Mouse (Mus musculus) Muller cell, postnatal 12 days (primary cell): ENCODE results near the gene Cdk2ap1.
"Not testable (repeated sequence)": the region's sequence is repeated elsewhere in the genome, so short reads cannot be mapped to it uniquely, and the experiment has no call there.

Experiments used
- DNase-seq: peaks from one replicate; pipeline ENCODE4 v3.0.0-alpha.2; 2015; ENCODE audit errors: inconsistent ontology term

Cdk2ap1 gene

DNA sequence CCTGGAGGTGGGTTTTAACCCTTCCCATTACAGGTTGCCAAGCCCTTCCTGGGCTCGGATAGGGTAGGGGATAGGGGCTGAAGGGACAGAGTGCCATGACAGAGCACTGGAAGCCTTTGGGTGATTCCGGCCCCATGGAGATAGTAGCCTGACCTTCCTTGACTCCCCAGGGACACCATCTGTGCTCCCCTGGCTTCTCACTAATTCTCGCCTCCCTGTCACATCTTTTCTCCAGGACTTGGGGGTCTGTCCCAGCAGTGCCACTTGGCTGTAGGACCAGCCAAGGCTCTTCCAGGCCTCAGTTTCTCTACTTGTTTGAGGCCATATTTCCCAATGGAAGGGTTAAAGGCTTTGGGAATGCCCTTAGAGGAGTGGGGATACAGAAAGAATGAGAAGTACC lies 11.3 kb downstream of the Cdk2ap1 start:
- DNase-seq = no peak

- peak; percentile 96 for DNase-seq
These were observed 11.7 kb downstream of the Cdk2ap1 start for GRCm38 (mm10) chr5:124351111-124351560.

DNA sequence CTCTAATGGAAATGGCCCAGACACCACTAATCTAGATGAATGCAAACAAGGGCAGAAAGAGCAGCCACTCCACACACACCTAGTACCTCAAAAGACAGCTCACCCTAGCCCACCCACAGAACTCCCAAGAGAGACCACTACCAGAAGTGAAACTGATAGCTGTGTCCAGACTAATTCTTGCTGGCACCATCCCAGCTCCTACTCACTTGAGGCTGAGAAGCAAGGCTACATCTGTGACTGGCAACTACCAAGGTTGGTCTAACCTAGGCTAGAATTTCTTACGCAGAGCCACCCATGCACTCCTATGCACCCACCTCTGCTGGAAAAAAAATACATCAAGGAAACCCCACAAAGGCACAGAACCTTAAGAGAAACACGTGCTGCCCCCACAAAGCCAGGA lies 12.5 kb downstream of the Cdk2ap1 start:
- no peak for DNase-seq

- DNase-seq = no peak
These were observed 13.7 kb downstream of the Cdk2ap1 start for GRCm38 (mm10) chr5:124349196-124349595.

- no peak for DNase-seq
These were observed 20.0 kb downstream of the Cdk2ap1 start for GRCm38 (mm10) chr5:124342897-124343296.

DNA sequence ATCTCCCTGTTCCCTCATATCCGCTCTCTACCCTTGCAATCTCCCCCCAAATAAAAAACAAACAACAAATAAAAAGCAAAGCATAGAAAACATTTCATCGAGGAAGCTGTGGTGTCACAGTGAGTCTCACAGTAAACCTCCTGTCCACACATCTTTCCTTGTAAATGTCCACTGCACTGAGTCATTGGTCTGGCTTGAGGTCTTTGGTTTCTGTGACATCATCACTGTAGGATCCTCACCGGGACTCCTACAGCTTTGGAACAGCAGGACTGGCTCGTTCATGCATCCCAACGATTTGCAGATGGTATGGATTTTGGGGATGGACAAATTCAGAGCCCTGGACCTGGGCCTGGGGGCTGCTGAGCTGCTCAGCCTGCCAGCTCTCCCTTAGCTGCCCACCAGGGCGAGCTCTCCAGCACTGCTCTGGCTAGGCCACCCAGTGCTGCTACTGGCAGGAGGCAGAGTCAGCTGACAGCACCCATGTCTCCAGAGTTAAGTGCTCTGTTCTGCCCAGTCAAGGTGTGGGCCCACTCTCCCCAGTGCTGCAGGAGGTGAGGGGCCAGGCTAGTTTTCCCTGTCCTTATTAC lies 21.0 kb downstream of the Cdk2ap1 start:
- peak; percentile 51 for DNase-seq

DNA sequence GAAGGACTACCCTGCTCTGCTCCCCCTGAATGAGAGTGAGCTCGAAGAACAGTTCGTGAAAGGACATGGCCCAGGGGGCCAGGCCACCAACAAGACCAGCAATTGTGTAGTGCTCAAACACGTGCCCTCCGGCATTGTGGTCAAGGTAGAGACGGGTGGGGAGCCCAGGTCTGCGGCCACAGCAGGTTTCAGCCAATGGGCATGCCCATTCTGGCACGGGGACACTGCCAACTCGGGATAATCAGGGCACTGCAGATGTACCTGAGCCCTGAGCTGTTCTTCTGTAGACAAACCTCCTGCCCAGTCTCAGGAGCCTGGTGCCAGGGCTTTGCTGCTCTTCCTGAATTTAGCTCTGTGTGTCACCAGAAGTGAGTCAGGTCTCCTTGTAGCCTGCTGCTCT lies 24.1 kb downstream of the Cdk2ap1 start:
- DNase-seq = no peak

DNA sequence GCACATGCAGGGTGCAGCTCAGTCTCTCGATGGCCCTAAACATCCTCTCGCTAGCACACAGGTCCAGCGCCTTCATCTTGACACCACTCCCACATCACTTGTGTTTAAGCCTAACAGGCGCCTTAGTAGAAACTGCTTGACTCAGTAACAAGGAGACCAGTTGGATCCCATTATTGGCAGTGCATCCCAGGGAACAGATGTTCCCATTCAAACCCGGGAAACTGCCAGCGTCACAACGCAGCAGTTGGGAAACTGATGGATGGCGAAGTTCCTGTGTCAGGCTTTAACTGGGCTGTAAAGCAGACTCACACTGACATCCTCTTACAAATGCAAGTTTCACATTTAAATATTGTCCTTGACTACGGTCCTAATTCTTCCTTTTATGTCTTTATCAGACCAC lies 25.0 kb downstream of the Cdk2ap1 start:
- DNase-seq = no peak

DNA sequence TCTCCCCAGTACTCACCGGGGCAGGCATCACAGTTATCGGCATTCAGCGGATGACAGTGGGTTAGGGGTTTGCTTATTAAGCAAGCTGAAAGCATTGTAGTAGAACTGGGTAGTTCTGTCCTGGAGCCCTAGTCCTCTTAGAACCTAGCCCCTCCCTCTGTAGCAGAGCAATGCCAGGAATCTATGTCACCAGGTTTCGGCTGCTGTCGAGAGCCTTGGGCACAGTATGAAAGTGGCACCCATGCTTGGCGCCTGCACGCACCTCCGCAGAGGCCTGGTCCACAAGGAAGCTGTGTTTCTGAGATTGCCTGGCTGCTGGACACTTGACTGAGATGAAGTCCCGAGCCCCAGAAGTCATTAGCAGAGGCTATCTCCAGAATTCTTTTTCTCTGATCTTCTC lies 25.8 kb downstream of the Cdk2ap1 start:
- DNase-seq = peak; percentile 51

- peak; percentile 92 for DNase-seq
These were observed 28.5 kb downstream of the Cdk2ap1 start for GRCm38 (mm10) chr5:124334392-124334791.

- DNase-seq = no peak
These were observed 32.8 kb downstream of the Cdk2ap1 start for GRCm38 (mm10) chr5:124330086-124330485.

GRCm38 (mm10) chr5:124327510-124328364 lies 35.1 kb downstream of the Cdk2ap1 start, which contains the start of the genes Mphosph9 and 2810006K23Rik:
Gene Mphosph9, minus strand, starts transcription at chr5:124327972.
Gene 2810006K23Rik, plus strand, starts transcription at chr5:124328089.
- peak; percentile 100 for DNase-seq

GRCm38 (mm10) chr5:124326829-124327228 lies 36.1 kb downstream of the Cdk2ap1 start:
- no peak for DNase-seq

DNA sequence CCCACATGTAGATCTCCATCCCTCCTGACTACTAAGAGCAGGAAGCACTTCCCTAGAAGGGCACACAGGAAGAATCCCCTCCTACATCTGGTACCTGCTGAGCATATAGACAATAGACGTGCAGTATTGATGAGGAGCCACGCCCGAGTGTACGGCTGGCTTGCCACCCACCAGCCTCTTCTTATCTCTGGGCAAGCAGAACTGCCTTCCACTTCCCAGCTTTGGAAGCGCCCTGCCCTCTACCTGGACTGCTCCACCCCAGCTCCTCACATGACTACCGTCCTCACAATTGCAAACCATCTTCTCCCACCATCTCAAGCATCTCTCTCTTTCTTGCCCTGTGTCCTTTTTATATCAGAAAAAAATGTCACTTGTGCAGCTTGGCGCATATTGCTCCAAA lies 45.2 kb downstream of the Cdk2ap1 start:
- no peak for DNase-seq

DNA sequence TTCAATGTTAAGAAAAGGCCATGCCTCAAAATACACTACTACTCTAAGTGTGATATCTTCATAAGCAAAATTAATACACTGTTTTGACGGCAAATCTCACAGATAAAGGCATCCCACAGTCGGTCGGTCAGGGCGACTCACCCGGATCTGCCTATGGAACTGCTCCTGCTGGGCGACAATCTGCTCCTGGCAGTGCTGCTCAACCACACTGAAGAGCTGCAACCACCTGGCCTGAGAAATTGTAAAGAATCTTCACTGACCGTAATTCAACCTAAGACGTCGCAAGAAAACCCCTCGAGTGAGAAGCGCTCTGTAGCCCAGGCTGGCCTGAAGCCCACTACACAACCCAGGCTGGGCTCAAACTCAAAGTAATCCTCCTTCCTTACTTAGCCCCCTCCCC lies 46.9 kb downstream of the Cdk2ap1 start:
- no peak for DNase-seq

DNA sequence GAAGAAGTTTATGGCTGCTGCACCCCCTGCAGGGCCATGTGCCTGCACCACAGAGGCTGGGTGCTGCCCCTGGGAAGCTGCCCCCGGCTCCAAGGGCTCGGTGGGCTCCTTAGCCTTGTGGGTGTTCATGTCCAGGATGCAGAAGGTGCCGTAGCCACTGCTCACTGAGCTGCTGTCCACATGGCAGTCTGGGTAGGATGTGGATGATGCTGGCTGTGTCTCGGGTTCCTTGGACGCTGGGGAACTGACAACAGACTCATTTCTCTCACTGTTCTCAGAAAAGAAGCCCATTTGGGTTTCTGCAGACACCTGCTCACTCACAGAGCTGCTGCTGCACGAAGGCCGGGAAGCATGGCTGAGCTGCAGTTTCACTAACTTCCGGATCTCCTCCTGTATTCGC lies 47.4 kb downstream of the Cdk2ap1 start:
- no peak for DNase-seq

GRCm38 (mm10) chr5:124310091-124310490 lies 52.8 kb downstream of the Cdk2ap1 start:
- DNase-seq = no peak

- DNase-seq = no peak
These were observed 53.7 kb downstream of the Cdk2ap1 start for GRCm38 (mm10) chr5:124309155-124309554.

GRCm38 (mm10) chr5:124302853-124303252 lies 60.0 kb downstream of the Cdk2ap1 start:
- peak; percentile 92 for DNase-seq

GRCm38 (mm10) chr5:124300132-124300531 lies 62.8 kb downstream of the Cdk2ap1 start:
- peak; percentile 25 for DNase-seq

DNA sequence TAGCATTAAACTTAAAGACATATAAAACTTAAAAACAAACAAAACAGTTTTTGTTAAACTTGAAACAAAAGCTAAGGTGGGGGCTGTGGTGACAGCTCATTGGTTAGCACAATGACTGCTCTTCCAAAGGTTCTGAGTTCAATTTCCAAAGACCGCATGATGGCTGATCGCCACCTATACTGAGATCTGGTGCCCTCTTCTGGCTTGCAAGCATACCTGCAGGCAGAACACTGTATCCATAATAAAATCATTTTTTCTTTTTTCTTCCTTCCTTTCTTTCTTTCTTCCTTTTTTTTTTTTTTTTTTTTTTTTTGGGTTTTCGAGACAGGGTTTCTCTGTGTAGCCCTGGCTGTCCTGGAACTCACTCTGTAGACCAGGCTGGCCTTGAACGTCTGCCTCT lies 63.6 kb downstream of the Cdk2ap1 start:
- DNase-seq = not testable (repeated sequence)

GRCm38 (mm10) chr5:124296475-124296874 lies 66.4 kb downstream of the Cdk2ap1 start:
- no peak for DNase-seq
